Comparison of ENCODE assay signal across 10 mouse cellular contexts in genomic region chr3:154647443-154647780, GRCm38 (mm10). TPM values are rescaled to one million over a fixed set of nuclear protein-coding genes. Genes with fewer than 3 reads are reported as not detected.
DNase-seq lines count a peak whose midpoint lies in the region; ATAC-seq lines count a peak whose summit lies in the region.
"Had no signal": no experiment of that assay in that cellular context is flagged by ENCODE, and none has a peak within 500 bp of the region (broad histone marks: within the 10 kb centered on the region; RNA-seq: fewer than 3 reads in every experiment).

No protein-coding gene starts in this region.

- no peak overlapping the region for H3K27ac ChIP-seq in heart, embryonic 11.5 days (ENCODE audit: low read depth, low read length)
- H3K27ac ChIP-seq in liver, embryonic 15.5 days (replicated peaks) = no peak overlapping the region

- H3K4me2 ChIP-seq in heart, embryonic 11.5 days = peak overlapping the region; percentile 52
- 0 out of 2 replicates have a peak overlapping the region, but pooled peaks have one; percentile 7 for H3K4me2 ChIP-seq in liver, embryonic 15.5 days

- ATAC-seq in heart, embryonic 11.5 days (replicated peaks; ENCODE audit: insufficient number of reproducible peaks, low FRiP score, low TSS enrichment) = no peak
- no peak for ATAC-seq in liver, embryonic 15.5 days (ENCODE audit: insufficient read depth)

- no peaks in the 10 kb centered on the region for H3K36me3 ChIP-seq in heart, embryonic 11.5 days (ENCODE audit: control insufficient read depth, insufficient read depth, low read length)
- H3K36me3 ChIP-seq in liver, embryonic 15.5 days (replicated peaks) = no peaks in the 10 kb centered on the region

- 0 out of 2 replicates have a peak overlapping the region, but pooled peaks have one; percentile 2 for H3K4me3 ChIP-seq in heart, embryonic 11.5 days (ENCODE audit: low read depth, low read length)
- no peak overlapping the region for H3K4me3 ChIP-seq in liver, embryonic 15.5 days (replicated peaks)

- peaks cover 18% of the 10 kb centered on the region for H3K27me3 ChIP-seq in heart, embryonic 11.5 days (ENCODE audit: control insufficient read depth, insufficient read depth, low read length)
- no peaks in the 10 kb centered on the region for H3K27me3 ChIP-seq in liver, embryonic 15.5 days

- 49% methylated on average over 7 of the region's 7 CpGs for WGBS in heart, embryonic 11.5 days (ENCODE audit: insufficient replicate concordance)
- 54% methylated on average over 7 of the region's 7 CpGs for WGBS in liver, embryonic 15.5 days (ENCODE audit: insufficient replicate concordance)

- no peak overlapping the region for H3K9ac ChIP-seq in heart, embryonic 11.5 days (ENCODE audit: low read depth, low read length)
- H3K9ac ChIP-seq in liver, embryonic 15.5 days = no peak overlapping the region

- no peak for DNase-seq in heart, adult 11 months
- DNase-seq in retina, embryonic 14.5 days (ENCODE audit: low spot score) = peak; percentile 53
- no peak for DNase-seq in retina, postnatal 1 day
- no peak for DNase-seq in embryo, embryonic 9.5 days (ENCODE audit: extremely low spot score)
- no peak for DNase-seq in layer of hippocampus, adult 11-12 months (ENCODE audit: low spot score)
- no peak for DNase-seq in urinary bladder, postnatal 14 days (ENCODE audit: low spot score)

- no peaks in the 10 kb centered on the region for H3K4me1 ChIP-seq in heart, embryonic 11.5 days (ENCODE audit: control insufficient read depth, insufficient read depth, low read length)
- no peaks in the 10 kb centered on the region for H3K4me1 ChIP-seq in liver, embryonic 15.5 days (replicated peaks)

- no peaks in the 10 kb centered on the region for H3K9me3 ChIP-seq in heart, embryonic 11.5 days (replicated peaks; ENCODE audit: control insufficient read depth, low read length)
- H3K9me3 ChIP-seq in liver, embryonic 15.5 days (replicated peaks) = no peaks in the 10 kb centered on the region

RNA-seq across cellular contexts. Expression of gene Erich3, which starts 16.2 kb away (rescaled TPM):
- 0.10 and 0.21 TPM in 2 replicates for polyA plus RNA-seq in heart, embryonic 11.5 days (2014; fragmentation: Nextera tagmentation; extraction: Ambion mirVana)
- not detected in 2 replicates for polyA plus RNA-seq in liver, embryonic 15.5 days (2015; fragmentation: Nextera tagmentation; extraction: Ambion mirVana)
- polyA plus RNA-seq: CD4-positive, CD25-positive, alpha-beta regulatory T cell, adult 4 months; liver, adult 2 months had no signal

RNA-seq across cellular contexts. Expression of gene Tyw3, which starts 50.5 kb away (rescaled TPM):
- 14.0 and 17.9 TPM in 2 replicates for polyA plus RNA-seq in heart, embryonic 11.5 days (2014; fragmentation: Nextera tagmentation; extraction: Ambion mirVana)
- 2.7 and 4.1 TPM in 2 replicates for polyA plus RNA-seq in liver, embryonic 15.5 days (2015; fragmentation: Nextera tagmentation; extraction: Ambion mirVana)

RNA-seq across cellular contexts. Expression of gene Cryz, which starts 50.9 kb away (rescaled TPM):
- 12.2 and 14.5 TPM in 2 replicates for polyA plus RNA-seq in heart, embryonic 11.5 days (2014; fragmentation: Nextera tagmentation; extraction: Ambion mirVana)
- polyA plus RNA-seq in liver, embryonic 15.5 days (2015; fragmentation: Nextera tagmentation; extraction: Ambion mirVana) = 16.2 and 16.5 TPM in 2 replicates
